Mouse (Mus musculus) erythroblast, embryonic 14.5 days (primary cell): ENCODE results near the gene Arpc1a.

Experiments used
- GATA1 ChIP-seq: IDR thresholded peaks from 2 replicates; pipeline ENCODE4 v1.6.1; 2012; ENCODE audit warnings: low read length, inconsistent platforms, mixed read lengths
- TAL1 ChIP-seq: IDR thresholded peaks from 3 replicates; pipeline ENCODE4 v1.6.1; 2012; ENCODE audit warnings: low read length, inconsistent platforms, mixed read lengths

GRCm38 (mm10) chr5:145118461-145118860, 34.8 kb downstream of the Arpc1a start:
- TF ChIP-seq GATA1 (no peak), TAL1 (no peak)
